Mouse (Mus musculus) spleen, adult 2 months (tissue): ENCODE data around the gene Bfsp1.

Source experiments
- CTCF ChIP-seq: fragments of 200-500 bp; IDR thresholded peaks from 2 replicates; pipeline ENCODE4 v1.5.1; 2011; ENCODE audit warnings: mild to moderate bottlenecking, inconsistent platforms; ENCODE audit not compliant: insufficient read depth, insufficient read length, insufficient replicate concordance; ENCODE audit errors: extremely low read depth
- POLR2A ChIP-seq: fragments of 200-500 bp; IDR thresholded peaks from 2 replicates; pipeline ENCODE4 v1.6.1; 2011; ENCODE audit warnings: low read depth, low read length, inconsistent platforms

DNA sequence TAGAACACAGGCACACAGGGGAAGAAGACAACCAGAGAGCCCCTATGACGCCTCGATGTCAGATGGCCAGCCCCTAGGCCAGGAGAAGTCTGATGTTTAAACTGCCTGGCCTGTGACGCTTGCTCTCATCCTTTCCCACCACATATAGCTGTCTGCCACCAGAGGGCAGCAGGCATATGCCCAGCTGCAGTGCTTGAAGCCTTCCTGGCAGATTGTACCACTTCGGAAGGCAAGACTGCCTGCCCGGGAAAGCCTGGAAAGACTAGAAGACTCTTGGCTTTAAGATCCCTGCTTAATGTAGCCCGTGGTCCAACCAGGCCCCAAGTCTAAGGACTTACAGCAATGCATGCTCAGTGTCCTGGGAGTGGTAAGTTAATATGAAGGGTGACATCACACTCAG is 4.4 kb upstream of the Bfsp1 start:
- TF ChIP-seq CTCF (peak; percentile 91; the same call in 1 of the 2 replicates), POLR2A (no peak)
